Mouse (Mus musculus) layer of hippocampus, adult 9-10 months (tissue): ENCODE results near the gene Gm44503.

Source experiments
- DNase-seq: peaks from one replicate; pipeline ENCODE4 v3.0.0; 2022; ENCODE audit warnings: low spot score

The Gm44503 gene

DNA sequence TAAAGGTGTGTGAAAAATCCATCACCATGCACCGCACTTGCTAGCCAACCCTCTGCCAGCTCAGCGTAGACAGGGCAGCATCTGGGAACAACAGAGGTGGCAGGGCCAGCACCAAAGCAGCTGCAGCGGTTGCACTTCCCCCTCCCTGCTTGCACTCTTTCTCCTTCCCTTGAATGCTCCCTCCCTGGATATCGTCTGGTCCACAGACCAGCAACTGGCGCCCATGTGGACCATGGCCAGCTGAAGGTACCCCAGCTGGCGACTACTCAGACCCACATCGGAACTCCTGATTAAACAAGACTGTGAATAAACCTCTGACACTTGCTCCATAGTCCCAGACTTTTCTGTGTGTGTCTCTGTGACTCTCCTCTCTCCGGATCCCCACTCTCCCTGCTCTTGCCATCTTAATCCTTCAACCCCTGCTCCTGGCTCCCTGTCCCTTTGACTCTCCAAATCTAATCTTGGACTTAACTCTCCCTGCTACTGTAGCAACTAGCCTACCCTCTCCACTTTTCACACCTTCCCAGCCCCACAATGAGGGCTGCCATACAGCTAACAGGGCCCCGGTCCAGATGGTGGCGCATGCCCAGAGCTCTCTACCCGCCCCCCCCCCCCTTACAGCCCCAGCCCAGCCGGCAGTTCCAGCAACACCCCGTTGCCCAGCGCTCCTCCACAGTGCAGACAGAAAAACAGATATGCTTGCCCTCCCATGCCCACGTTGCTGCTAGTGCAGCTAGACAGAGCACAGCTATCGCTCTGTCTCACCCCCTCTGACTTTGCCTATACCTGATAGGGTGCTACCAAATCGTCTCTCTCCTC, 67.4 kb downstream of the Gm44503 start:
- DNase-seq, result no peak

DNA sequence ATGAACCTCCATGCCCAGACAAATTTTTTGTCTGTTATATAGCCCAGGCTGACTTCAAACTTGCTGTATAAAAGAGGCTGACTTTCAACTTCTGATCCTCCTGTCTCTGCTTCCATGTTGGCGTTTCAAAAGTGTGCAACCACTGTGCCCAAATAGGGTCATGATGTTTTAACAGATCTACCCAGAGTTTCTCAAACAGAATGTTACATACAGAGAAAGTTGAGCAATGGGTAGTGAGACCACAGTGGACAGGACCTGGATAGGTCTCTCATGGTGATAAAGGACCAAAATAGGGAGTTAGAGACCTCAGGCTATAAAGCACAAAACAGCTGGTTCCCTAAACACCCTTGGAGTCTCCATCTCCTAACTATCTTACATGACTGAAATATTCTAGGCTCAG, 71.8 kb downstream of the Gm44503 start:
- DNase-seq, result no peak

DNA sequence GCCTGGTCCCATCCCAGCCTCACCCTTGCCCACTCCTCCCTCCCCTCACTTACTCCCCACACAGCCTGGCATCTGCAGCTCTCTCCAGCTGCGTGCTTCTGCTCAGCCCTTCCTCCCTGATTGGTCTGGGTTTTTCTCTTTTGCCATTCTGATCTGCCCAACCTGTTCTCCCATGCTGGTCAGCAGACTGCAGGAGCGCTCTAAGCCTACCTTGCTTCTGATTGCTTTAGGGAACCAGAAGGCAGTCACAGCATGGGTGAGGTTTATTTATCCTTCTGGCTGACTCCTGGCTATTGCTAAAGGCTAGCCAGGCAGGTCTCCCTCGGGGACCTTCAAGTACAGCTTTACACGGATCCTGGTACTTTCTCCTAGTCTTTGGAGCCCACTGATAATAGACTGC, 72.8 kb downstream of the Gm44503 start:
- no peak for DNase-seq

DNA sequence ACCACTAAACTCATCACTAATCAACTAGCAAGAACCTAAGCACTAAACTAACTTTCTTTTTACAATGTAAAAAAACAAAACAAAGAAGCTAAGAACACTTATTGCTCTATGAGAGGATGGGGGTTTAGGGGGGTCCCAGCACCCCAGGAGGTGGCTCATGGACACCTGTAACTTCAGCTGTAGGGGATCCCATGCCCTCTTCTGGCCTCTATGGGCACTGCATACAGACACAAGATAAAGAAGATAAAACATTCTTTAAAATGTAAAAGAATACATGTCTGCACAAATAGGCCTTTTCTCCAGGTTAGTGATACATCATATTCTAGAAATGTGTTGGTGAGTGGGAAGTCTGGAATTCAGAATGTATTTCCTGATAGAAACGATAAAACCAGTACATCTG, 74.8 kb downstream of the Gm44503 start:
- DNase-seq, result no peak

DNA sequence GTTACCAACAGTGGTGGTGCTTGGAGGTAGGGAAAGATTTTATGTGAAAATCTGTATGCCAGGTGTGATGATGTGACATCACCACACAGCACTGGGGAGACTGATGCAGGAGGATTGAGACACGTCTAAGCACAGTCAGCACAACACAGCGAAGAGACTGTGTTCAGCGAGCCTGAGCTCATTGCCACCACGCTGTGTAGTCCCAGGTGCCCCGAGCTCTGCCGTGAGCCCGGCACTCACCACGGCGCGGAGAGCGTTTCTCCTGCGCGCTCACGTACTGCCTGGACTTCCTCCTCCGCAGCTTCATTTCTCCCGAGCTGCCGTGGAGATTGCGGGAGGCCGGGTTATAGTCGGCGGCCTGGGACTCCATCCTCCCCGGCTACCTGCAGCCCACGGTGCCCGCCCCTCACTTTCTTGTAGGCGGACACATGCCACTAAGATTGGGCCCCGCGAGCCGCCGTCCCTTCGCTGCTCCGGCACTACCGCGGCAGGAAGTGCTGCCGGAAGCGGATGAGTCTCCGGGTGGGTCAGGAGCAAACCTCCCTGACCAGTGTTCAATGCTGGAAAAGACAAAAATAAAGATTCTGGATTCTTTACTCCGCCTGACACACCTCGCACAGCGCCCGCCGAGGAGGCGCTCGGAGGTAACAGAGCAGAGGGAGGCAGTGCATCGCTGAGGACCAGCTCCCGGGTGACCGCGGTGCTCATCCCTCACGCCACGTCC, 80.7 kb downstream of the Gm44503 start:
- peak; percentile 75 for DNase-seq

DNA sequence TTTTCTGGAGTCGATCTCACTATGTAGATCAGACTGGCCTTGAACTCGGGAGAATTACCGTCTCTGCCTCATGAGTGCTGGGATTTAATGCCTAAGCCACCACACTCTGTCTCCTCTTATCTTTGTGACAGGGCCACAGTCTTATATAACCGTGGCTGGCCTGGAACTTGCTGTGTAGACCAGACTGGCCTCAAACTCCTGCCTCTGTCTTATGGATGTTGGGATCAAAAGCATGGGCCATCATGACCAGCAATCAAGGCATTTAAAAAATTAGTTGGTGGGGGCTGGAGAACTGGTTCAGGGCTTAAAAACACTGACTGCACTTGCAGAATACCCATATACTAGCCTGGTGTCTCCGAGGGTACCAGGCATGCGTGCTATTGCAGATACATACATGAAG, 81.4 kb downstream of the Gm44503 start, which contains the start of gene Pigb:
Gene Pigb (minus strand): TSS at position 299 of the 400 bp plus-strand sequence.
- no peak for DNase-seq

DNA sequence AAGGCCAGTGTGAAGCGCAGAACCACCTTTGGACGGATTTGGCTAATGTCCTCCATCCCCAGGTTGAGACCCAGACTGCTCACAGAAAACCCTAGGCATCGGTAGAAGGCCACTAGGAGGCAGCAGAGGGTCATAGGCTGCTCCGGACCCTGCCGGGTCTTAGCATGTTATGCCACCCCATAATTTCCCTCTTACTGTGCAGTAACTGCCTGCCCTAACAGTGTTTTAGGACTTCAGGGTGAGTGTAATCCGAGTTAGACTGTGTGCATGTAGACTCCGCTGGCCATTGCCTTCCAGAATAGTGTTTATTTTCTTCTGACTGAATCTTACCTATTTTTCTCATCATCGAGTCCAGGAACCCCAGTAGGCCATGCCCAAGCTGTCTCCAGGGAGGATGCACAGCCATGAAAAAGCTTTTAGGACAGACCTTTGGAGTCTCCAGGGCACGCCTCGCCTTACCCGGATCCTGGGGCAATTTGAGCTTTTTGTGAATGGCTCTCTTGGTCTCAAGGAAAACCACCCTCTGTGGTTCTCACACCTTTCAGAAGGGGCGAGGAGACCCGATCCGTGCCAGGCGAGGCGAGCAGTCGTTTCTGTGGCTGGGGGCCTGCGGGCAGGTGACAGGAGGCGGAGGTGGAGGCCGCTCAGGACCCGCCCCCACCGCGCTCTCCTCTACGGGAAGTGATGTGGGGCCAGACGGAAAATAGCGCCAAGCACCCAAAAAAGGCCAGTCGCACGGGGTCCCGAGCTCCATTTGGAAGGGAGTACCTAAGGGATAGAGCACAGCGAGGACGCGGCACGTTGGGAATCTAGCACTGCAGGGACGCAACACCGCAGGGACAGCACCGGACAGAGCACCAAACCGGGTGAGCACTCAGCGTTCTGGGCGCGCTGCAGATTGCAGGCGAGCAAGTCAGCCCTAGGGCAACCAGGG, 85.8 kb downstream of the Gm44503 start, which contains the start of gene Rab27a:
Gene Rab27a (plus strand): TSS at position 709 of the 934 bp plus-strand sequence.
- DNase-seq, result peak; percentile 67

DNA sequence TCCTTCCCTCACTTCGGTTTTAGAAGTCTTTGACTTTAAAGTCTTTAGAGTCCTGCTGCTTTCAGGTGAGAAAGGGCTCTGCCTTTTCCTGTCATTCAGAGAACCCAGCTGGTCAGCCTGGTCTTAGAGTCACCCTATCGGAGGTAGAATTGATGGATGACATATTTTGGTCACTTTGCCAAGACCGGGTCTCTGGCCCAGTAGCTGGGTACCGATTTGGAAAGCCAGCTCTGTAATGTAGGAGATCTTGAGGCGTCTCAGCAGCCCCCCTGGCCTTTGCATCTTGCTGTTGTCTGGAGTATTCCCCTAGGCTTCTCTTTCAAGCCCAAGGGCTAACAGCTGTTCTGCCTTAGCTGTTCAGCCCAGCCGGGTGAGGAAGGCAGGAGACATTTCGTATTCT, 86.6 kb downstream of the Gm44503 start:
- DNase-seq, result no peak

DNA sequence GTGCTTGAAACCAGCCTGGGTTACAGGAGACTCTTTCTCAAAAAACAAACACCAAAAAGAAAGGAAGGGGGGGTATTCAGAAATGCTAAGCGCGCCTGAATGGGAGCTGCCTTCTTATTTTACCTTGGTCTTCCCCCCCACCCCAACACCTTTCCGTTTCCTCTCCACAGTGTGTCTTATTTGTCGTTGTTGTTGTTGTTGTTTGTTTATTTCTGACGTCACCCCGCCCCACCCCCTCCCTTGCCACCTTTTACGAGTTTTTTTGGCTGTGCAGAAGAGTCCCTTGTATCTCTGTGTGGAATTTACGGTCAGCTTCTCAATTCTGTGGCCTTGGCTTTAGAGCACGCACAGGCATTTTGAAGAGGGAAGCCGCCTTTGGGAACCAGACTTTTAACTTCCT, 87.1 kb downstream of the Gm44503 start:
- no peak for DNase-seq

DNA sequence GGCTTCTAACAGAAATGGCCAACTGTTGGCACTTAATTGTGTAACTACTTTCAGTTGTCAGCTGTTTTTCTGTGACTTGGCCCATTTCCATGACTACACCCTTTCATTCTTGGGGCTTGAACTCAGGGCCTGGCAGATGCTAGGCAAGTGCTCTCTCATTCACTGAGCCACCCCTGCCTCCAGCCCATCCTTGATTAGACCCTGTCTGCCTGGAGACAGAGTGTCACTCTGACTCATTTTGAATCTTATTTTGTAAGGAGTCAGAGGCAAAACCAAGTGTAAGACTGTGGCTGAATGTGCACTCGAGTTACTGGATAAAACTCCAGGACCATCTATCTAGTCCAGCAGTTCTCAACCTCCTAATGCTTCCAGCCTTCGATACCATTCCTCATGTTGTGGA, 89.3 kb downstream of the Gm44503 start:
- DNase-seq, result no peak

DNA sequence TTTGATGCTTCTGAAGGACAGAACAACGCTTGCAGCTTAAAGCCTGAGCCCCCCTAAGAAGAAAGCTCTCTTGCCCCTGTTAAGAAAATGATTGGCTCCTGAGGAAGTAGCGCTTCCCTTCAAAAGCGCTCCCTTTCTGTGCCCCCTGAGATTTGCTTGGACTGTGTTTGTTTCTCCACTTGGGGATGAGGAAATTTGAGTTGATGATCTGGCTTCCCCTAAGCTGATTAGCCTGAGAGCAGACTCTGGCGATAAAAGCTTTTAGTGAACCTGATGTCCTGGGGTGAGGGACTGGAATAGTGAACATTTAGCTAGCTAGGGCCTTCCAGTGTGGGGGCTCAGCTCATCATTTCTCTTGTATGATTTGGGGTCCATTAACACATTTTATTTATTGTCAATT, 90.3 kb downstream of the Gm44503 start:
- no peak for DNase-seq

DNA sequence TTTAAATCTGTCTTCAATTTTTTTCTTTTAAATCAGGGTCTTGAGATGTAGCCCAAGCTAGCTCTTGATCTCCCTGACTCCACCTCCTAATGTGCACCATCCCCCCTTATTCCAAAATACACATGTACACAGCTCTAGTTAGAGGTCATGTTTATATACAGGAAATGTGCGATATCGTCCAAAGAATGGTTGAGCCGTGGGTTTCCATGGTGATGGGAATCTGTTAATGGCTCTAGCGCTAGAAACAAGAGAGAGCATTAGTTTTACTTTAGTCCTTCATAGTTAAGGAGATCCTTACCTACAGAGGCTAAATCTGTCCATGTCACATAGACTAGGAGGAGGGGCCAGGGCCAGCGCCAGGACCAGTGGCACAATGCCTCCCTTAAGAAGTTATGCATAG, 91.2 kb downstream of the Gm44503 start:
- no peak for DNase-seq

DNA sequence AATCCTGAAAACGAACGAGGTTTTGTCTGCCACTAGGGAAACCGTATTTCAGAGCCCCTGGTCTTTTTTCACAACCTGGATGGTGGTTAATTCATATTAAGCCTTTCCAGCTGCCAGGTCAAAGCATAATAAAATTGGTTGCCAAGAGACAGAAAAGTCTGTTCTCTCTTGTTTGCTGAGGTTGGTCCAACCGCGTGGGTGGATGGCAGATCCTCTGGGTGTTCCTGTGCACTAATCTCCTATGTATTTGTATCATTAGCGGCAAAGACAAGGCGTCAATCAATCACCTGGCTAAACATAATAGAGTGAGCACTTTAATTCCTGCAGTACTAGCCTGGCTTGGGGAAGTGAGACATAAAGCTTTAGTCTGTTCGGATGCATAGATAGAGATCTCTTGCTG, 92.0 kb downstream of the Gm44503 start:
- DNase-seq, result no peak

DNA sequence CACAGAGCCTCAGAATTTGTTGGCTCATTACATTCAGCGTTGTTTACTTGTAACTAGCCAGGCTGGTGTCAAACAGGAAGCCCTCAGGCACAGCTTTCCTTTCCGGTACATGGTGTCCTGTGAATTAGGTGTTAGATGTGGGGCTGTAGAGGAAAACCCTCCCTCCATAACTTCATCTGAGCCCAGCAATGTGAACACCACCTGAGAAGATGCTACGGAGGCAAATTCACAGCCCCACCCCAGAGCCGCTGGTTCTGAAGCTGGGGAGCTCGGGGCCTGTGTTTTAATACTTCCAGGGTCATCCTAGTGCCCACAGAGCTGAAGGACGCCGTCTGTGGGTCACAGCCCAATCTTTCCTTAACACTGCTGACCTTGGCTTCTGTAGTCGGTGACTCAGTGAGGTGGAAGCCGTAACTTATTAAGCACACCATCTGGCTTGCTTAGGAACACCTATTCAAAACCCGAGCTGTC, 96.8 kb downstream of the Gm44503 start:
- no peak for DNase-seq

DNA sequence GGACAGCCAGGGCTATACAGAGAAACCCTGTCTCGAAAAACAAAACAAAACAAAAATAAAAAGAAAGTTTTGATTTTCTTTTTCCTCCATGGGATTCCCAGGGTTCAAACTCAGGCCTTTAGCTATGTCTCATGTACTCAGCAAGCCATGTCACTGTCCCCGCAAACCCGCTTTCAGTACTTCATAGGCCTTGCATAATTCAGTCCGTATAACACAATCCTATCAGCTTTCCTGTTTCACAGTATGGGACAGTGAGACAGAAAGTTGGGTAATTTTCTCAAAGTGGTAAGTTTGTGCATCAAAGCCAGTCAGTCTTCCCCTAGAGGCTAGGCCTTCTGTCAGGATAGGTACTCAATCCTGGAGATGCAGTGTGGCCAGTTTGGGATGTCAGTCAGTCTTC, 100.6 kb downstream of the Gm44503 start:
- DNase-seq, result no peak

DNA sequence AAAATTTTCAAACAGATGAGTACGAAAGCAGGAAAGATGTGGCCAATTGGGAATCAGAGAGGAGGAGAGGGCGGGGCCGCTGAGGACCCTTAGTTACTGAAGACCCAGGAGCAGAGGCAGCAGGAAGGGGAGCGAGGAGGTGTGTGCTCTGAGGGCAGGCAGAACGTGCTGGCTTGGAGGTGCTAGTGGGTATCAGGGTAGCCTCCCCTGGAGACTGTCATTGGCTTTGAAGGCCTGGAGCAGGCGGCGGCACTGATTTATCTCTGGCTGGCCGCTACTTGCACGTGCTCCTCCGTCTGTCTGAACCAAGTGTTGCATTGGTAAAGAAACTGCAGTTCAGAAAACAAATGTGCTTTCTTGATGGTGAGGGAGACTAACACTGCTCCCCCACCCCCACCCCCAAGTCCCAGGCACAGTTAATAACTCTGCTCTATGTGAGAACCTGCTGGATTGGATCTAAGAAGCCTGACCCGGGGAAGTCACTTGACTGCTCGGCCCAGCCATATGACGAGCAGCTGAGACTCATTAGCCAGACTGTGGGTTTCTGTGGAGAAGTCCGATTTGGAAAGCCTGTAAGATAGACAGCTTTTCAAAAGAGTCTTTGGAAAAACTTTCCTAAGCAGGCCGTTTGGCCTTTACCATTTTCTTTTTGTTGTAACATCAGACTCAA, 105.1 kb downstream of the Gm44503 start:
- no peak for DNase-seq
